Mouse (Mus musculus): ENCODE measurements around the gene Bst2.

DNA sequence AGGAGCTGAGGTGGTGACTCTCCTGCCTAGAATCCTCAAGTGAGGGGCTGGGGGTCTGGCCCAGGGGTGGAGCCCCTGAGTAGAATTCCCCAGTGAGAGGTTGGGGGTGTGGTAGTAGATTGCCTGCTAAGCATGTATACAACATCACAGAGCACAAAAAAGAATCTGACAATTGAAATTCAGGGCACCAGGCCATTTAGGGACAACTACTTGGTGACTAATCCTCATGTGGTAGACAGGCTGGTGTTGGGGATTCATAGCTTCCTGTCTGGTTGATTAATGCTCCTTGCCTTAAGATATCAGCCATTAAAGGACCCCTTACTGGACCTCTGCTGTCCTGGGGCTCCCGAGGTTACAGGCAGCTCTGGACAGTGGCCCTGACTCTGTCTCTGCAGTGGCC, 41.8 kb upstream of the Bst2 start:
- TF ChIP-seq CTCF (IDR thresholded peaks at IDR 0.05; ENCODE audit: borderline replicate concordance, control insufficient read depth, extremely low read depth, insufficient read depth, low read length, poor library complexity) (no peak), POLR2A (IDR thresholded peaks at IDR 0.05; ENCODE audit: control insufficient read depth, extremely low read depth, insufficient read depth, low read length, poor library complexity) (no peak)

Data from thymus, adult 2 months (tissue).